Mouse (Mus musculus): ENCODE results near the gene Map3k20.

Map3k20 gene

DNA sequence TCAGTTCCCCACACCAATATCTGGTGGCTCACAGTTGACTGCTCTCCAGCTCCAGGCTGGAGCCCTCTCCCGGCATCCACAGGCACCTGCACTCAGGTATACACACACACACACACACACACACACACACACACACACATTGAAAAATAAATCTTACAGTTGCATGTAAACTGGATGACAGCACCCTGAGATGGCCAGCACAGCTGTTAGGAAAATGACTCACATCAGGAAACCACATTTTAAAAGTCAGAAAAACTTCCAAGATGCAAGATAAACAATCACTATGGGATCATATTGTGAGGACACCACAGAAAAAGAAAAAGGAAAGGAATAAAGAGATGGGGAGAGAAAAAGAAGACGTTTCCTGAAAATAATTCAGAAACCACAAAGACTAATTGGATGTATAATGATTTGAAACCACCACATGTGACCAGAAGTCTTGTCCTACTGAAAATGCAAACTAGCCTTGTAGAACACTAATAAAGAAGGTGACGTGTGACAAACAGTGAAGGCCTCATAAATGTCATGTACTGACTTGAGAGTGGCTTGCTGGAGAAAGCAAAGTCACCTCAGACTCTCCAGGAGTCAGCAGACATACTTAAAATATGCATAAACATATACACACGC is 7.1 kb upstream of the Map3k20 start:
- in situ Hi-C loops (cut with MboI, MseI): no loop called here

DNA sequence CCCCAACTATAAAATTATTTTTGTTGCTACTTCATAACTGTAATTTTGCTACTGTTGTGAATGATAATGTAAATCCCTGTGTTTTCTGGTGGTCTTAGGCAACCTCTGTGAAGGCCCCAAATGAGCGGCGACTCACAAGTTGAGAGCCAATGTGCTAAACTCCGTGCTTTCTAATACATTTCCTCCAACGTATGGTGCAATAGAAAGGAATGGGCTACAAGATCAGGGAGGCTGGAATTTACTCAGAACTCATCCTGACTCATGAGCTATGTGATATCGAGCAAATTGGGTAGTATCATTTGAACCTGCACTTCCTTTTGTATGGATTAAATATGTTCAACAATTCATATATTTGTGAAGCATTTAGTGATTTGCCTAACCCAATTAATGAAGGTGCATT is 4.9 kb upstream of the Map3k20 start:
- in situ Hi-C loops (cut with MboI, MseI): loop anchor here (5.0 to 10.0 kb wide), 3 partner anchors 46 to 584 kb away; no protein-coding TSS in a partner anchor

DNA sequence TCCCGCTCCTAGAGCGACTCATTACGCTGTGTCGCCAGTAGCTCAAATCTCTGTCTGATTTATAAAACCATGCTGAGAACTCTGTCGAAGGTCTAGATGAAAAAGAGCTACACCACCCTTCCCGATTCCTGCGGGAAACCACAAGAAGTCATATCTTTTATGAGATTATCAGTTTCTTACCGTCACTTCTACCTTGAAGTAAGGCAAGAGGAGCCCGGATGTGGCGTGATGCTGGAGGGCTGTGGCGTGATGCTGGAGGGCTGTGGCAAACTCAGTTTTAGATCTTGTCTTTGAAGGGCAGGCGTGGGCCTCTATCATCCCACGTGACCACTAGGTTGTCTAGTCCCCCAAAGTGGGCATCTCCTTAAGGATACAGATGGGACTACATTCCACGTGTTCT is 3.5 kb upstream of the Map3k20 start:
- in situ Hi-C loops (cut with MboI, MseI): loop anchor here (5.0 to 10.0 kb wide), 3 partner anchors 47 to 583 kb away; no protein-coding TSS in a partner anchor

DNA sequence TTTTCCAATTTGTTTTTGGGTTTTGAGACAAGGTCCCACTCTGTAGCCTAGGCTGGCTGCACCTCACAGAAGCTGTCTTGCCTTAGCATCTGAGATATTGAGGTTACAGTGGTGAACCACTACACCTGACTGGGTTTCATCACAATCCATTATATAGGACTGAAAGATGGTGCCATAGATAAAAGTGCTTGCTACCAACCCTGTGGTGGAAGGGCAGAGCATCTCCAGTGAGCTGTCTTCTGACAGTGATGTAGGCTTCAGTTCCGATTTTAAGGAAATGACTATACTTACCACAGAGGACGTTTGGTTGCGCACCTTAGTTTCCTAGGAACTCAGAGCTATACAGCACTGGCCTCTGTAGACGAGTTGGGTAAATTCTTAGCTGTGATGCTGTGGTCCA is 2.7 kb upstream of the Map3k20 start:
- in situ Hi-C loops (cut with MboI, MseI): loop anchor here (5.0 to 10.0 kb wide), 3 partner anchors 48 to 582 kb away; no protein-coding TSS in a partner anchor

DNA sequence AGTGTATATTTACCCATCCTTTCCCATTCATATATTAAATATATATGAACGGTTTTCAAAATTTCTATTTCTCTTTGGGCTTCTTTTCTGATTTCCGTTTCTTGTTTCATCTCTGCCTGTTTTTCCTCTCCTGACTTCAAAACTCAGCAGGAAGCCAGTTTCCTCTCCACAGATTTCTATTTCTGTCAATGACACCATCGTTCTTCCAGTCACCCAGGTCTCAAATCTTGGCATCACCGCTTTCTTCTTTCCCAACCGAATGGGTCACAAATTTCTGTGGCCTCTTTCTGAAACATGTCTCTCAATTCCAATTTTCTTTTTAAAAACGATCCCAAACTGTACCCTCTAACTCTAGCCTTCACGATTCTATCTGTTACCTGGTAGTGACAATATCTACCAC is 748 bp upstream of the Map3k20 start:
- in situ Hi-C loops (cut with MboI, MseI): loop anchor here (5.0 to 10.0 kb wide), 4 partner anchors 50 to 580 kb away; no protein-coding TSS in a partner anchor

DNA sequence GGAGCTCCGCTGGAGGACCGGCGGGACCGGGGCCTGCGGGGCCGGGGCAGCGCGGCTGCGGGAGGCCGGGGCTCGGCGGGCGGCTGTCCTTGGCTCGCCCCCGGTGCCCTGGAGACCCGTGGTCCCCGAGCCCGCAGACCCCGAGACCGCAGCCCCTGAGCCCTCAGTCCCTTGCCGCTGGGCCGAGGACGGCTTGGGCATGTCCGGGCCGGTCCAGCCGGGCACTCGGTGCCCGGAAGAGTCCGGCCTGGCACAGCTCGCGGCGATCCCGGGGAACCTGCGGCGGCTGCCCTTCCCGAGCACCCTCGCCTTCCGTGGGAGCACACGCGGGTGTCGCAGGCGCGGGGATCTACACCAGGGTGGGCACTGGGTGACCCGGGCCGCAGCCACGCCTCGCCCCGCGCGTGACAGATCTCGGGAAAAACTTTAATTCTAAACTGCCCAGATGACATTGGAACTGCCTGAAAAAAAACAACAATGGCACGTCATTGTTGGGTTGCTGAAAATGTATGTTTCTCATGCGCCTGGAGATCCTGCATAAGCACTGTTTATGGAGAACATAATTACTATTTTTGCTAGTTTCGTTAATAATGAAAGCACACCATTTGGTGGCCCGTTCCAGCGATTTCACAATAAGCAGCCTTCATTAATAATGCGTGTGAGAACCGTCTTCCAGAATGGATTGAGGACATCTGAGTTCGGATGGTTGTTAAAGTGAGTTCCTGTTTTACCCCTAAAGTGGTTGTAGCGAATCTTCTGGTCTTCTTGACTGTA is 638 bp downstream of the Map3k20 start:
- in situ Hi-C loops (cut with MboI, MseI): loop anchor here (5.0 to 10.0 kb wide), 3 partner anchors 51 to 579 kb away; no protein-coding TSS in a partner anchor

DNA sequence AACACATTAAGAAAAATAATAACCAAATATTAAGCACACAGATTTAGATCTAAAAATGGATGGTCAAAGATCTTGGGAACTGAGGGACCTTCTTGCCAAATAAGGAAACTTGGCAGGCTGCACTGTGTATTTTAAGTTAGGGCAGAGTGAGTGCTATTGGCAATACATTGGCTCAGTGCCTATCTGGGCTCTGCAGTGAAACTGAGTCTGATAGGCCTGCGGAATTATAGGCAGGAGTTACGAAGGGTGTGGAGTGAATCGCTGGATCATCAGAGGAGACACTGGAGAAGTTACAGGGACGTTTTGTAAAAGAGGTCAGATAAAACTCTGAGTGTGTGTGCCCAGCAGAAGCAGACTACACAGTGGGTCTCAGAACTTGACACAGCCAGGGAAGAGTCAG is 1.7 kb downstream of the Map3k20 start:
- in situ Hi-C loops (cut with MboI, MseI): loop anchor here (5.0 to 10.0 kb wide), 3 partner anchors 52 to 578 kb away; no protein-coding TSS in a partner anchor

DNA sequence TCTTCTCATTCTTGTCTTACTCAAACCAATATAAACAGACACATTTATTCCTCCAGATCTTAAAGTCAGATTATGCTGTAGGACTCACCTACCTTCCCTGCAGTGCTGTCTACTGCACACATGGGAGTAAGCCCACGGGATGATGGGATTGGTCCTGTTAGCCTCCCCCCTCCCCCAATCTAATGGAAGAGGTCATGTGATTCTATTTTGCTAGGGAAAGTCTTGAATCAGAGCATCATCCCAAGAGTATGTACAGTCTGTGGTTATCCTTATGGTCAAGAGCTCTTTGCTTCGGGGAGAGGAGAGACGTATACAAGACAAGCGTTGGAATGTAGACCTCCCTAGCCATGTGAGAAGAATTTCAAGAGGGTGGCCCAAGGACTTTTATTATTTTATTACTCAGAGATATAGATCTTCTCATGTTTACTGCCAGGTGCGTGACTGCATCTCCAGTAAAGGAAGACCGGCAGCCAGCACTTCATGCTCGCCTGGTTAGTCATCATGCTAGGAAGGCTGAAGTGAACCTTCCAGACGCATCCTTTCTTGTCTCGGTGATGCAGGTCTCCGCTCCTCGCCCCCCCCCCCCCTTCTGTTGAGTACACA is 3.6 kb downstream of the Map3k20 start:
- in situ Hi-C loops (cut with MboI, MseI): loop anchor here (5.0 to 10.0 kb wide), 3 partner anchors 54 to 576 kb away; no protein-coding TSS in a partner anchor

DNA sequence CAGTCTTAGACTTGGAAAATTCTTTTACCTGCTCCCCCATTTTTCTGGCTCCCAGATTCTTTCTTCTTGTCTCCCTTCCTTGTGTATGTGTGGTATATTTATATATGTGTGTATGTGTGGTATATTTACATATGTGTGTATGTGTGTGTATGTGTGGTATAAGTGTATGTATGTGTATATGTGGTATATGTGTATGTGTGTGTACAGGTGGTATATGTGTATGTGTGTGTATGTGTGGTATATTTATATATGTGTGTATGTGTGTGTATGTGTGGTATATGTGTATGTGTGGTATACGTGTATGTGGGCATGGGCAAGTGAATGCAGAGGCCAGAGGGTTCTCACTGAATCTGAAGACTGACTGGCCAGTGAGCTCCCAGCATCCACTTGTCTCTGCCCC is 5.7 kb downstream of the Map3k20 start:
- in situ Hi-C loops (cut with MboI, MseI): no loop called here

DNA sequence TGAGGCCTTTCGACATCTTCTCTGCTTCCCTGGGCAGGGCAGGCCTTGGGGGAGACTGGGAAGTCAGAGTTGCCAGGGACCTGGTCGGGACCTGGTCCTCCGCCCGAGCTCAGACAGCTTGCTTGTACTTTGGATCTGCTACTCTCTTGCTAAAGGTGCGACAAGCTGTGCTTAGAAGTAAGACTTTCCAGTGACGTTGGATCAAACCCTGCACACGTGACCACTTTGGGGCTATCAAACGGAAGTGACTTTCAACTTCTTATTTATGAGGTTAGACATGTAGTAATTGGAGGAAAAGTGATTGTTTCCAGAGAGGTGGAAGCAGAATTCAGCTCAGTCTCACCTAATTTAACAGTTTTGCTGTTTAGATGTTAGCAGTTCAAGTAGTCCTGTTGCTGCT is 7.1 kb downstream of the Map3k20 start:
- in situ Hi-C loops (cut with MboI, MseI): no loop called here

DNA sequence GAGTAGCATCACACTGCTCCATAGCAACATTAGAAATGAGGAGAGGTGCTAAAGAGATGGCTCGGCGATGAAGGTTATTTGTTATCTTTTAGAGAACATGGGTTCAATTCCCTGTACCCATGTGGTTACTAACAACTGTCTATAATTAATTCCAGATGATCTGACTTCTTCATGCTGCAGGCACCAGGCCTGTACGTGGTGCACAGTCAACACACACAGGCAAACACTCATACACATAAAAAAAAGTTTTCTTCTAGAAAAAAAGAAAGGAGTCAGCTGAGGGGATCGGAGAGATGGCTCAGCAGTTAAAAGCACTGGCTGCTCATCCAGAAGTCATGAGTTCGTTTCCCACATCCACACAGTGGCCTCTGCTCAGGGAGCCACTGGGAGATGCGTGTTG is 9.6 kb downstream of the Map3k20 start:
- in situ Hi-C loops (cut with MboI, MseI): no loop called here

DNA sequence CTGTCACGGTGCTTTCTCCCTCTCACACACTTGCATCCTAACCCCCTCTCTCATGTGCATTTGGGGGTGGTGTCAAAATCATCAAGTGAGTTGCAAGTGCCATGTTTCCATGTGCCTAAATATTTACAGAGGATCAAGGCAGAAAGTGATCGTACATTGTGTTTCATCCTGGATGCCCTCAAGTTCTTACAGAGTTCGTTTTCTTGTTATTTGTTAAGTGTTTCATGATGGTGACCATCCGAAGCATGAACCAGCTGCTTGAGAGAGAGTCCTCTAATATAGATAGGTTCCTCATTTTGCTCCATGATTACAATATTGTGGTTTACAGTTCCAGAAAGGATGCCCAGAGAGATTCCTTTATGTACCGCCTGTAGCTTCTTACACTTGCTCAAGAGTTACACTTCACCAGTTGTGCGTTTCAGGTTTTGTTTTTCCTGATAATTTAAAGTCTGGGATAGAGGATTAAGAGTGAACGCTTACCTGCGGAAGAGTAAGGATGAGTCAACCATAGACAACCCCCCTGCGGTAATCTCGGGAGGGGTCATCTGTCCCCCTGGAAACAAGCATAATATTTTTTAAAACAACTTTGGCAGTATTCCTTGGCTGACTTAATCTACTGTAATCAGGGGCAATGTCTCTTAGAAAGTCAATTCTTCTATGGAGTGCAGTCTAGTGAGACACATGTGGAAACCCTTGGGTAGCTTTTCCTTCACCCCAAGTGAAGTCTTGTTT is 11.7 kb downstream of the Map3k20 start:
- in situ Hi-C loops (cut with MboI, MseI): no loop called here

DNA sequence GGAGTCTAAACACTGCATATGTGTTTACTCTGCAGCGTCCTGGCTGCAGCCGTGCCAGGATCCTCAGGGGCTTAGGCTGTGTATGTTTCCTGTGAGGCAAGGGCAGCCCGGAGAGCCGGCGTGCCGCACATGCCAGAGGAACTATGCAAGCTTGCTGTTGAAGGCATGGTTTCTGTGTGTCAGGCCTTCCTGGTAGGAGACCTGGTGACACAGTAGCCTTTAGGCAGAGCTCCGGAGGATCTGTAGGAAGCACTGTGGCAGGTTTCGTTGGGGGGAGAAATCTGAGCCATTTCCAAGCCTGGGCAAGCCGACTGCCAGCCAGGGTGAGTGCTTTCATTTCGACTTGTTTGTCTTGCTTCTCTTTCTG is 12.3 kb downstream of the Map3k20 start:
- in situ Hi-C loops (cut with MboI, MseI): no loop called here

DNA sequence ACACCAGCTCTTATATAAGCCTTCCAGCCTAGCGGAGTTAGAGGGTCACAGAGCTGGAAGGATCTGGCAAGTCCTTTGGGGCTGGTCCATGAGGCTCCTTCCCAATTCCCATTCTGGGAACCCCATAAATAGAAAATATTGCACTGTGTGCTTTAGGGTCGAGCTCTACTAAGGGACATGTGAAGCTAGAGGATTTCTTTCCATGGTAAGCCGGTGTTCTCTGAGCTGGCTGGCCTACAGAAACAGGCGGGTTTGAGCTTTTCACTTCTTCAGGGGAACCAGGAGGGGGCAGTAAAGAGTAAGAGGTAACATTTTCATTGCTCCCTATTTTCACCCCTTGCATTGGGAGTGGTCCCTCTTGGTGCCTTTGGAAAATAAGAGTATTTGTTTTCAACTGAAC is 13.0 kb downstream of the Map3k20 start:
- in situ Hi-C loops (cut with MboI, MseI): no loop called here

DNA sequence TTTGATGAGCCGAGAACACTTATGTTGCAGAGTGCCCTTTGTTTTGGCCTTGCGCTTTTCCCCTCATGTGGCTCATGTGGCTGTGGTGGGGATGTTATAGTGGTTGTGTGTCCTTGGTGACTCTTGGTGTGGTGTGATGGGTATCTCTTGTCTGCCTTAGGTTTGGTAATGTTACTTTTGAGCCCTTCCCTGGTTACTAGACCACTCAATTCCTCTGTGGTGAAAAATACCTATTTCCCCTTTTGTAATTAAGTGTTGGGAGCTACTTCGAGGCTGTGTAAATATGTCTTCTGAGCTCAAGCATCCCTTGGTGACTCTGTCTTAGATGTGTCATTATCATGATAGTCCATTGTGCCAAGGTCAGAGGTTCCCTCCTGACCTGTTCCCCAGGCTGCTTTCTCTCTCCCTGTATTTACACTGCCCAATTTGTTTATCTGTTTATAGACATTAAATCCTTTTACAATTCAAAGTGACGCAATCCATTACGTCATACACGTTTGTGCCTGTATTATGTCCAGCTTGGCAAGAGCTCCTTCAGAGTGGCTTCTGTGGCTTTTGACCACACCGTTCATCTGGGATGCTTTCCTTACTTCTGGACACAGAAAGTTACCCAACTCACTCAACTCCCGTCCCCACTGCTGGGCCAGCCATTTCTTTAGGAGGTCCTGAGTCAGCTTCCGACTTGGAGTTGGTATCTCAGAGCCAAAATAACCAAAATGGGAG is 15.9 kb downstream of the Map3k20 start:
- in situ Hi-C loops (cut with MboI, MseI): loop anchor here in 1 of 2 experiments (10.0 kb wide), 1 partner anchor 47 kb away; no protein-coding TSS in a partner anchor

DNA sequence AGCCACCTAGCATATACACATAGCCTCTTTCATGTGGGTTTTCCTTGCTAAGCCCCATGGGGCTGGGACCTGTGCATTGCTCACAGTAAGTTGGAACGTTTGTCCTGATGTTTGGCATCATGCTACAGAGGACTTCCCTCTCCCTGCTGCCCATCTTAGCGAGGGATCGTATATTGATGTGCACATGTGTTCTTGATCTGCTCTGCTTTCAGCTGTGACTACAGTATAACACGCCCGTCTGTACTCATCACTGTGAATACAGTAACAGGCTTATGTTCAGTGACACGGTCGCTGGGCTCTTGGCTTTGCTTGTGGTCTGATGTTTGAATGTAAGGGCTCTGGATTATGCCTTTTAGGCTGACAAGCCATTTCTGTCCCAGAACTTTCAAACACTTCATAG is 20.3 kb downstream of the Map3k20 start:
- in situ Hi-C loops (cut with MboI, MseI): loop anchor here in 1 of 2 experiments (10.0 kb wide), 1 partner anchor 51 kb away; no protein-coding TSS in a partner anchor

DNA sequence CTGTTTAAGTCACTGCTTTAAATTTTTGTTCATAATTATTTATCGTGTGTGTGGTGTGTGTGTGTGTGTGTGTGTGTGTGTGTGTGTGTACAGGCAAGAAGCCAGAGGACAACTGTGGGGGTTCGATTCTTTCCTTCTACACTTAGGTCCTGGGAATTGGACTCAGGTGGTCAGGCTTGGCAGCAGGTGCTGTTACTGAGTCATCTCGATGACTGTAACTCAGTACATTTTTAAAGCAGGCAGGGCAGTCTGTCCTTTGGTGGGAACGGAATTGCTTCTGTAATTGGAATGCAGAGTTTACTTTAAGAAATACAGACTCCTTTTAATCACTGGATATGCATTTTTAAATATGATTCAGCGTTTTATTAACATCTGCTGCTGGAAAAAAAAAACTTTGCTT is 22.9 kb downstream of the Map3k20 start:
- in situ Hi-C loops (cut with MboI, MseI): loop anchor here in 1 of 2 experiments (10.0 kb wide), 1 partner anchor 54 kb away; no protein-coding TSS in a partner anchor

DNA sequence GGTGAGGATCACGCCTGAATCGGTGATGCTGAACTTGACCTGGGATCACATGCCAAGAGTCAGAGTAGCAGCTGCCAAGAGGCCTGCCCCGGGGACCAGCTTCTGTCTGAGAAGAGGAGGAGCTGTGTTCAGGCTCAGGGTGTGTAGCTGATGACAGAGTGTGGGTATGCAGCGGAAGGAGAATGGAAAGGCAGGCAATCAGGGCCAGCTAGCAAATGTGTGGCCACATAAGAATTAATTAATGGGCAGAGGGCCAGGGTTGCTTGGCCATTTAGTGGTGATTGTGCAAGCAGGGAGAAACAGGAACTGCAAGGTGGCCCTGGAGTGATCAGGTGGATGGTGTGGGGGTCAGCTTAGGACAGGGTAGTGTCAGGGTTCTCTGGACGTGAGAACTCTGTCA is 23.5 kb downstream of the Map3k20 start:
- in situ Hi-C loops (cut with MboI, MseI): loop anchor here in 1 of 2 experiments (10.0 kb wide), 1 partner anchor 54 kb away; no protein-coding TSS in a partner anchor

DNA sequence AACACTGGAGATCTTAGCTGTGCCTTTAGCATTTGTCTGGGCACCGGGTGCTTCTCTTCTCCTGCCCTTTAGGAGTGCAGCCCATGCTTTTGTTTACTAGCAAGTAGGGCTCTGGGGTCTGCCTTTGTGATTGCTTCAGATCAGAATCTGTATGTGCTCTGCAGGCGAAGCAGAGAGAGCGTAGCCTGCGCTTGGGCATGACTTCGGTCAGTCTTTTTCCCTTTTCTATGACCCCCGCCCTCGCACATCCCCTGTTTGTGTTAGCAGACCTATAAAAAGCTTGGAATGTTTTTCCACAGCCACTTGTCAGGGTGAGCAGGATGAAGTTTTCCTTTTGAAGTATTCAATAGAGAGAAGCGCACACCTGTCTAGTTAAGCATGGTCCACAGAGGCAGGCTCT is 26.0 kb downstream of the Map3k20 start:
- in situ Hi-C loops (cut with MboI, MseI): no loop called here

DNA sequence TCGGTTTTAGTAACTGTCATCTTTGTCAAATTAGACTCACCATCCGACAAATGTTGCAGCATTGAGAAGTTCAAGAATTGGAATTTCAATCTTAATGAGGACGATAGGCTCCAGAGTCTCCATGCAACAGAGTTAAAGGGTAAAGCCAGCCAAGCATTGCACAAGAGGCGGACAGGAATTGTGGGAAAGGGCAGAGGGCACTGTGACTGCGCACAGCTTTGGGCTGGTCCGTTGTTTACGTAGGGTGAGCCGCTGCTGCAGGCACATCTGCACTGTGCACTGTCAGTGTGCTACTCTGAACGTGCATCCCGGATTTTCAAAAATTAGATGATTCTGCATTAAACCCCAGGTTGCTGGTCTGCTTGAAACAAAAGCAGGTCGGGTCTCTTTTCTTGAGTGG is 27.9 kb downstream of the Map3k20 start:
- in situ Hi-C loops (cut with MboI, MseI): no loop called here

DNA sequence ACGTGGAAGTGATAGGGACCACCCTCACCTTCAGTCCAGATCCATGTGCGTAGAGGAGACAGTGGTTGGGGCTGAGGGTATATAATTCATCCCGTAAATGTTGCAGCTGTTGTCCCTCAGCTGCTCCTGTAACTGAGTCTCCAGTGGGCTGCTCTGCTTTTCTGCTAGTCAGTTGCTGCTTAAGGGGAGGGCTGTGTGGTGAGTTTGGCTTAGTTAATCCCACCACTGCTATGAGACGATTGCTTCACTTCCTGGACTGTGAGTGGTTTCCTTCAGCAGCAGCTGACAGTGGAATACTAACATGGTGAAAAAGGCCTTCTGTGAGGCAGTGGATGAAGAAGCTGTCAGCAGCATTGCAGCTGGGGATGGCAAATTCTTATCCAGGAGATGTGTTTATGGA is 33.0 kb downstream of the Map3k20 start:
- in situ Hi-C loops (cut with MboI, MseI): no loop called here
